Mouse (Mus musculus): ENCODE results near the gene Unc45b. TPM values are rescaled to one million over a fixed set of nuclear protein-coding genes. Genes with fewer than 3 reads are reported as not detected.
A peak's percentile ranks its signal among the peaks of the same experiment; 100 is the strongest.
"Not testable (repeated sequence)": the region's sequence is repeated elsewhere in the genome, so short reads cannot be mapped to it uniquely, and the experiment has no call there.

The Unc45b gene
- total RNA-seq, 2 experiments from 2014 or later: 2.9 to 4.3 TPM

DNA sequence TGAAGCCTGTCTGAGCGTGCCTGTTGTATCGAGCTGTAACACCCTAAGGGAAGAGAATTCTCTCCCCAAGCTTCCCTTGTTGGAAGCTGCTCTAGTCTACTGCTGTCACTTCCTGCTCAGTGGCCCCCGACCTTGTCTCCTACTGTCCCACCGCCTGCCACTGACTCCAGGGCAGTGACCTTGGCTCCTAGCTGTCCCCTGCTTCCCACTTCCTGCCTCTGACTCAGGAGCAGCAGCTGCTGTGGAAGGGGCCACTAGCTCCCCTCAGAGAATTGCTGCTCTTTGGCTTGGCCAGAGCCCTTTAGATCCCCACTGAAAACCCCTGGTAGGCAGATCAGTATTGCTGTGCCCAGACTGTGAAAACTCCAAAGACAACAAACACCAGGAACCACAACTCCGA is 63.6 kb downstream of the Unc45b start:
- intact Hi-C loops (cut with DNase I): no loop called here
- no peak for DNase-seq (ENCODE audit: low spot score in 2 of 2)

- DNase-seq (ENCODE audit: low spot score in 2 of 2); intact Hi-C loops (cut with DNase I): not testable (repeated sequence)
Measured at GRCm38 (mm10) chr11:82982409-82982808, 72.1 kb downstream of the Unc45b start.

GRCm38 (mm10) chr11:82983193-82983592 is 72.8 kb downstream of the Unc45b start:
- intact Hi-C loops (cut with DNase I): no loop called here

DNA sequence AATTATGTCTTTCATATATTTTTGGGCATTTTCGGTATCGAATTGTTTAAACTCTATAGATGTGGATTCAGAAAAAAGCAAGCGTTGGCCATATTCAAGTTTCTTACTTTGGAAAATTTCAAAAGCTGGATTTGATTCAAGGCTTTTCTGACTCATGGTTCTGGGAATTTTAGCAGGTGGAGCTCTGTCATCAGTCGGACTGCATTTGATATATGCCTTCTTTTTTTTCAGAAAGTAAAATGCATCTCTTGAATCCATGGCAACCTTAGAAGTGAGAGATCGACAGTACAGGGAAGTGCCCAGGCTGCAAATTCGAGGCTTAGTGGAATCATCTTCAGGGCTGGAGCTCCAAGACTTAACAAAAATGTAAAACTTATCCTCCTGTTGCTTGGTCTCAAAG is 77.3 kb downstream of the Unc45b start:
- intact Hi-C loops (cut with DNase I): no loop called here
- peak in 1 of 2 experiments; percentile 1 for DNase-seq (ENCODE audit: low spot score in 2 of 2)

More at GRCm38 (mm10) chr11:82983193-82983592, 72.8 kb downstream of the Unc45b start:
- no peak for DNase-seq (ENCODE audit: low spot score in 2 of 2)

DNA sequence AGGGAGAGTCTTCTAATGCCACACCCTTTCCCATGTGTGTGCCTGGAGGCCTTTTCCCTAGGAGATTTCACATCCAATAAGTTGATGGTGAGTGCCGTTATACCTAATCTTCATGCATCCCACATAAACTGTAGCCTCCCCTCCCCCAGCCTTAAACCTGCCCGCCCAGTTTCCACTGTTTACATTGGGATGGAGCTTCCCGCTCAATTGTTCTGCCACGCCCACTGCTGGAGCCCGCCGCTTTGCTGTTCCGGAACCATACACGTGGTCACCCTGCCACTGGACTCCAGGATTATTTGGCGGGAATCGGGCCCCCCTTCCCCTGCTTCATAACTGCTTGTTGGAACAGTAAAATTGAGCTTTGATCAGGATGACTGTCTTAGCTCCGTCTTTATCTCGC is 79.0 kb downstream of the Unc45b start:
- intact Hi-C loops (cut with DNase I): no loop called here
- no peak for DNase-seq (ENCODE audit: low spot score in 2 of 2)

DNA sequence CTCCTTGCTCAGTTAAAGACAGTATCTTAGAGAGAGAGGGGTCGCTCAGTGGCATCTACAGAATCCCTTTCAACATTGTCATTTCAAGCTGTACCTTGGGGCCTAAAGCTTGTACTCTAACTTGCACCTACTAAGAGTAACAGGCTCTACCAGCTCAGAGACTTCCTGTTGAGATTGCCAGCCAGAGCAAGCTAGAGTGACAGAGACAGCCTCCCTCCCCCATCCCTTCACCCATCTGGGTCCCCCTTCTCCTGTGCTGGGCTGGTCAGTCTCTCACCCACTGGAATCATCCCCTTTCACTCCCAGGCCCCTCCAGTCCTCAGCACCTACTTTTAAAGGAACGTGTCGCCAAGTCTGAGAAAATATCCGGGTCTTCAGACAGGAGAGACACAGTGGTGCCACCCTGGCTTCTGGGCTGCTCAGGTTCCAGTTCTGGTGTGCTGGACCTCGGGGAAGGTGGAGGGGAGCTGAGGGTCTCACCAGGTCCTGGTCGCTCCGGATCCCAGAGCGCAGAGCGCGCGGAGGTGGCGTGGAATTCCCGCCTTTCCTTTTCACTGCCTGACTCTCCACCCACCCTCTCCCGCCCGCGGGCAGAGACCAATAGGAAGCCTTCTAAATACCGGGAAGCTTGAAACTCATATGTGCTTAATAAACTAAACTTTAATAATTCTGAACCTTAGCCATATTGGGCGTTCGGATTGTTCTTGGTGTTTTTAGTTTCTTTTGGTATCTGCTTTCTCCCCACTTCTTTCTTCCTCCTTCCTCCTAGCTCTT is 80.4 kb downstream of the Unc45b start:
- intact Hi-C loops (cut with DNase I); DNase-seq (ENCODE audit: low spot score in 2 of 2): not testable (repeated sequence)

- intact Hi-C loops (cut with DNase I): no loop called here
- peak; percentile 4 to 24 for DNase-seq (ENCODE audit: low spot score in 2 of 2)
Measured at GRCm38 (mm10) chr11:82991469-82992166, 81.3 kb downstream of the Unc45b start, which contains the start of gene Slfn9. TSS of gene Slfn9 (minus strand) at chr11:82991830.

Small RNA genes within 50 kb of the gene (microRNA-seq; reads per million reads assigned to microRNA genes)
- gene Mir7679: 0 reads per million in 2 experiments

Other genes starting within 250 kb of the Unc45b start
- gene Cct6b, start 146.2 kb upstream of the Unc45b start, total RNA-seq (2021): under 1 TPM in 1 of 2 experiments, not detected in 1; 0.17 TPM
- 10 to 100 TPM; 15.4 to 16.1 TPM for gene Zfp830, start 146.2 kb upstream of the Unc45b start, total RNA-seq (2021)
- gene Lig3, start 129.4 kb upstream of the Unc45b start, total RNA-seq (2021): 10 to 100 TPM; 27.3 to 30.2 TPM
- gene Rffl, start 39.3 kb upstream of the Unc45b start, total RNA-seq (2021): 1 to 10 TPM; 5.1 to 6.4 TPM
- gene Rad51d, start 19.9 kb upstream of the Unc45b start, total RNA-seq (2021): 10 to 100 TPM; 11.9 to 14.5 TPM
- not detected for gene Fndc8, start 18.4 kb upstream of the Unc45b start, total RNA-seq (2021)
- gene Nle1, start 2.1 kb upstream of the Unc45b start, total RNA-seq (2021): 10 to 100 TPM; 31.2 to 35.6 TPM
- gene Slfn5, start 40.8 kb downstream of the Unc45b start, total RNA-seq (2021): 1 to 10 TPM; 4.0 to 5.0 TPM
- gene Slfn9, start 81.3 kb downstream of the Unc45b start, total RNA-seq (2021): under 1 TPM; 0.42 to 0.63 TPM
- gene Slfn8, start 110.3 kb downstream of the Unc45b start, total RNA-seq (2021): under 1 TPM; 0.36 to 0.62 TPM
- gene Slfn2, start 154.6 kb downstream of the Unc45b start, total RNA-seq (2021): 1 to 10 TPM in 1 of 2 experiments, under 1 TPM in 1; 0.78 to 1.3 TPM
- not detected for gene Slfn1, start 206.3 kb downstream of the Unc45b start, total RNA-seq (2021)

All from left cerebral cortex, postnatal 14 days (tissue).